Mouse (Mus musculus) MEL (cell line): ENCODE results near the gene Tekt2.

Source experiments
- BHLHE40 ChIP-seq: IDR thresholded peaks from 2 replicates; pipeline ENCODE4 v1.6.1; 2012; ENCODE audit warnings: low read depth, mild to moderate bottlenecking, inconsistent platforms, low read length, improper control_type of control experiment, borderline replicate concordance
- CTCF ChIP-seq, 3 experiments: IDR thresholded peaks in 2 of 3; conservative IDR thresholded peaks in 1 of 3; 2 replicates each; pipeline ENCODE4 v1.5.1; 2011 to 2012; ENCODE audit warnings: low read length in 3 of 3, low read depth in 2 of 3, mild to moderate bottlenecking in 2 of 3, improper control_type of control experiment in 1 of 3, inconsistent platforms in 1 of 3, mixed read lengths in 1 of 3, moderate library complexity in 1 of 3; ENCODE audit not compliant: control insufficient read depth in 1 of 3, insufficient read depth in 1 of 3, poor library complexity in 1 of 3, severe bottlenecking in 1 of 3
- ETS1 ChIP-seq: IDR thresholded peaks from 2 replicates; pipeline ENCODE4 v1.6.1; 2012; ENCODE audit warnings: low read depth, mild to moderate bottlenecking, inconsistent platforms, low read length, improper control_type of control experiment, moderate library complexity
- GATA1 ChIP-seq: IDR thresholded peaks from 2 replicates; pipeline ENCODE4 v1.6.1; 2011; ENCODE audit warnings: low read depth, low read length, improper control_type of control experiment
- HCFC1 ChIP-seq: IDR thresholded peaks from 2 replicates; pipeline ENCODE4 v1.6.1; 2012; ENCODE audit warnings: low read depth, mild to moderate bottlenecking, inconsistent platforms, low read length, improper control_type of control experiment, moderate library complexity
- MAFK ChIP-seq: IDR thresholded peaks from 2 replicates; pipeline ENCODE4 v1.6.1; 2011; ENCODE audit warnings: low read depth, mild to moderate bottlenecking, low read length, improper control_type of control experiment, borderline replicate concordance
- POLR2A ChIP-seq, 2 experiments: IDR thresholded peaks; 2 replicates each; pipeline ENCODE4 v1.6.1; 2011 to 2012; ENCODE audit warnings: low read length in 2 of 2, mild to moderate bottlenecking in 2 of 2, control low read depth in 1 of 2, improper control_type of control experiment in 1 of 2, low read depth in 1 of 2, moderate library complexity in 1 of 2; ENCODE audit not compliant: control insufficient read depth in 1 of 2, insufficient read depth in 1 of 2, poor library complexity in 1 of 2
- POLR2AphosphoS5 ChIP-seq: IDR thresholded peaks from 2 replicates; pipeline ENCODE4 v1.6.1; 2012; ENCODE audit warnings: low read depth, borderline replicate concordance, mild to moderate bottlenecking, inconsistent platforms, low read length, moderate library complexity, mixed read lengths
- RCOR1 ChIP-seq: IDR thresholded peaks from 2 replicates; pipeline ENCODE4 v1.6.1; 2012; ENCODE audit warnings: low read depth, mild to moderate bottlenecking, inconsistent platforms, low read length, improper control_type of control experiment
- UBTF ChIP-seq: IDR thresholded peaks from 2 replicates; pipeline ENCODE4 v1.6.1; 2012; ENCODE audit warnings: low read depth, mild to moderate bottlenecking, inconsistent platforms, low read length, improper control_type of control experiment, moderate library complexity, borderline replicate concordance; ENCODE audit not compliant: insufficient read depth

DNA sequence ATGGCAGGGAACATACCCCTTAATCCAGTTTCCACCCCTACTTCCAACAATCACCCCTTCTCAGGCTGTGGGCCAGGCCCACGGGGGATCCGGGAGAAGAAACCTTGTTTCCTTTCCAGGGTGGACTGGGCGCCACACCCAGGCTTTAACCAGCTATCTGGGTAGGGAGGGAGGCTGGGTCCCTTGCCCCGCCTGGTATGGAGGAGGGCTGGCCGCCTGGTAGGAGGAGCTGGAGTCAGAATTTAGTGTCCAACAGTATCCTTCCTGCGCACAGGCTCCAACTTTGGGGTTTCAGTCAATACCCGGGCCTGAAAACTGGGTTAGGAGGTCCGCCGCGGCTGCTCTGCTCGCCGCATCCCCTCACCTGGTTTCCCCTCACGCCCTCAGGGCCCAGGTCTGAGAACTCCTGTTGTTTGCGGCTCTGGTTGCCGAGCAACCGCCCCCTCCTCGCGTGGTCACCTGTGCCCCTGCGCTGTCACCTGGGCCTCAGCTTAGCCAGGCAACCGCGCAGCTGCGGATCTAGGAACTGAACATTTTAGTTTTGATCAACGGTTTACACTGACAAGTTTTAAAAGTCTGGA lies at the start of gene Tekt2:
- TF ChIP-seq BHLHE40, result no peak
- no peak for TF ChIP-seq POLR2AphosphoS5
- no peak for TF ChIP-seq POLR2A (IDR thresholded peaks at IDR 0.05; ENCODE audit: control insufficient read depth in 1 of 2, insufficient read depth in 1 of 2, low read depth in 1 of 2, low read length in 2 of 2, poor library complexity in 1 of 2)
- TF ChIP-seq UBTF, result no peak
- TF ChIP-seq CTCF (IDR thresholded peaks at IDR 0.05 in 2 of 3, conservative IDR thresholded peaks at IDR 0.05 in 1 of 3; ENCODE audit: control insufficient read depth in 1 of 3, insufficient read depth in 1 of 3, low read depth in 2 of 3, low read length in 3 of 3, poor library complexity in 1 of 3, severe bottlenecking in 1 of 3), result no peak
- TF ChIP-seq RCOR1, result no peak
- no peak for TF ChIP-seq GATA1
- TF ChIP-seq HCFC1, result no peak
- no peak for TF ChIP-seq MAFK
- TF ChIP-seq ETS1, result no peak
